ENCODE assay signal across 12 mouse cellular contexts in the genomic region with DNA sequence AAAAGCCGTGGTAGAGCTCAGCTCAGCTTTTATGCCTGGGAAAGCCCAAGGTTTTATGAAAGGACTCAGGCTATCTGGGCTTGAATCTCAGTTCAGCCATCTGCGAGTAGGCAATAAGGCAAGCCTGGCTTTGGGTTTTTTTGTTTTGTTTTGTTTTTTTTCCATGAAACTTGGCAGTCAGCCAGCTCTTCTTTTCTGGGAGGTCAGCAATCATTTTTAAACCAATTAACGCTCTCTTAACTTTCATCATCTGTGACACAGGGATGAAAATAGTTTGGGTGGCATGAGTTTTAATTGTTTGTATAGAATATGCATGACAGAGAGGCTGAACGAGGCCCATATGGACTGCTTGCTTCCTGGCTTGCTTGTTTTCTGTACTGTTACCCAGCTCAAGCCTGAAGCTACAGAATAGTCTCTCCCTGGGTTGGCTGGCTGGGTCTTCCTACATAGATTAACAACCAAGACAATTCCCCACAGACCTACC. TPM values are rescaled to one million over a fixed set of nuclear protein-coding genes. Genes with fewer than 3 reads are reported as not detected.
DNase-seq lines count a peak whose midpoint lies in the region; ATAC-seq and TF ChIP-seq lines count a peak whose summit lies in the region.
"Had no signal": no experiment of that assay in that cellular context is flagged by ENCODE, and none has a peak within 500 bp of the region (broad histone marks: within the 10 kb centered on the region; RNA-seq: fewer than 3 reads in every experiment).

No protein-coding gene starts in this region.

- no peaks in the 10 kb centered on the region for H3K27me3 ChIP-seq in cerebellum, adult 2 months (ENCODE audit: control insufficient read depth, insufficient read depth, low read length)
- H3K27me3 ChIP-seq in kidney, embryonic 15.5 days = no peaks in the 10 kb centered on the region
- H3K27me3 ChIP-seq in neural tube, embryonic 13.5 days = no peaks in the 10 kb centered on the region
- H3K27me3 ChIP-seq: liver, embryonic 12.5 days had no signal

- H3K36me3 ChIP-seq in kidney, embryonic 15.5 days = no peaks in the 10 kb centered on the region
- H3K36me3 ChIP-seq in neural tube, embryonic 13.5 days = no peaks in the 10 kb centered on the region
- H3K36me3 ChIP-seq: heart, embryonic 10.5 days; liver, embryonic 12.5 days had no signal

- WGBS in cerebellum, adult 2 months = 29% methylated on average over 4 of the region's 4 CpGs
- 42% methylated on average over 4 of the region's 4 CpGs for WGBS in kidney, embryonic 15.5 days
- WGBS in neural tube, embryonic 13.5 days = 41% methylated on average over 4 of the region's 4 CpGs

- TF ChIP-seq CTCF in cerebellum, adult 2 months (IDR thresholded peaks at IDR 0.05; ENCODE audit: borderline replicate concordance, insufficient read depth, low read depth, low read length) = no peak

- H3K9me3 ChIP-seq in kidney, embryonic 15.5 days (replicated peaks) = 0 out of 2 replicates have a peak, but pooled peaks cover 5% of the 10 kb centered on the region
- H3K9me3 ChIP-seq in neural tube, embryonic 13.5 days = no peaks in the 10 kb centered on the region
- H3K9me3 ChIP-seq: heart, embryonic 10.5 days had no signal

- no peak for TF ChIP-seq POLR2A in cerebellum, adult 2 months (IDR thresholded peaks at IDR 0.05; ENCODE audit: borderline replicate concordance, insufficient read depth, low read length)

- no peak for ATAC-seq in kidney, embryonic 15.5 days (replicated peaks; ENCODE audit: low FRiP score)
- peak; percentile 14; the same call in 1 of the 2 replicates for ATAC-seq in neural tube, embryonic 13.5 days (ENCODE audit: low read depth)
- ATAC-seq: liver, embryonic 12.5 days had no signal

- H3K4me3 ChIP-seq in cerebellum, adult 2 months (replicated peaks; ENCODE audit: insufficient read depth, low read depth, low read length) = no peak overlapping the region
- H3K4me3 ChIP-seq in kidney, embryonic 15.5 days (replicated peaks) = no peak overlapping the region
- no peak overlapping the region for H3K4me3 ChIP-seq in neural tube, embryonic 13.5 days
- H3K4me3 ChIP-seq: heart, embryonic 10.5 days; liver, embryonic 12.5 days had no signal

- DNase-seq in cerebellum, postnatal 10 days = peak; percentile 33 to 63
- no peak for DNase-seq in cerebellum, adult 2 months
- no peak for DNase-seq in kidney, adult 11 months
- DNase-seq in neural tube, embryonic 10.5 days (ENCODE audit: extremely low spot score, low spot score) = no peak
- DNase-seq in kidney, postnatal 36 days = peak; percentile 15 to 24
- no peak for DNase-seq in ovary, postnatal 14 days (ENCODE audit: low spot score)
- DNase-seq: cerebellum, adult 8-10 months; spleen, adult 18-20 months had no signal

- no peak overlapping the region for H3K9ac ChIP-seq in kidney, embryonic 15.5 days
- H3K9ac ChIP-seq in neural tube, embryonic 13.5 days = no peak overlapping the region
- H3K9ac ChIP-seq: liver, embryonic 12.5 days had no signal

- H3K4me1 ChIP-seq in cerebellum, adult 2 months (ENCODE audit: control insufficient read depth, insufficient read depth, low read length) = no peaks in the 10 kb centered on the region
- peaks cover 10% of the 10 kb centered on the region for H3K4me1 ChIP-seq in kidney, embryonic 15.5 days
- peaks cover 40% of the 10 kb centered on the region for H3K4me1 ChIP-seq in neural tube, embryonic 13.5 days (replicated peaks)
- H3K4me1 ChIP-seq: heart, embryonic 10.5 days had no signal

- H3K27ac ChIP-seq in cerebellum, adult 2 months (ENCODE audit: insufficient read depth, low read length) = no peak overlapping the region
- peak overlapping the region; percentile 11; the same call in 1 of the 2 replicates for H3K27ac ChIP-seq in kidney, embryonic 15.5 days
- H3K27ac ChIP-seq in neural tube, embryonic 13.5 days (replicated peaks) = peak overlapping the region; percentile 67; the same call in 1 of the 2 replicates
- H3K27ac ChIP-seq: heart, embryonic 10.5 days; liver, embryonic 12.5 days had no signal

- no peak overlapping the region for H3K4me2 ChIP-seq in kidney, embryonic 15.5 days
- H3K4me2 ChIP-seq in neural tube, embryonic 13.5 days = no peak overlapping the region
- H3K4me2 ChIP-seq: liver, embryonic 12.5 days had no signal

RNA-seq across cellular contexts. Expression of gene Hspb3, which starts 33.4 kb away (rescaled TPM):
- 1.9 and 2.7 TPM in 2 replicates for polyA plus RNA-seq in cerebellum, adult 2 months (2012; rRNA removed)
- 0.90 and 1.7 TPM in 2 replicates for polyA plus RNA-seq in kidney, embryonic 15.5 days (2015; fragmentation: Nextera tagmentation; extraction: Ambion mirVana)
- 1.0 and 2.7 TPM in 2 replicates for polyA plus RNA-seq in neural tube, embryonic 13.5 days (2015; fragmentation: Nextera tagmentation; extraction: Ambion mirVana)

Comparison
In these comparisons a context has a peak if more than half of its experiments do, and no peak if none do; other contexts are left out.
1. DNase-seq: peak in cerebellum, postnatal 10 days (2 of 2) and kidney, postnatal 36 days (2 of 2); none in cerebellum, adult 2 months (0 of 2), kidney, adult 11 months (single experiment), neural tube, embryonic 10.5 days (single experiment) and ovary, postnatal 14 days (single experiment).